Mouse (Mus musculus) mesoderm, embryonic 11.5 days (tissue): ENCODE measurements at regions not wholly inside any gene's neighbourhood (a gene's known extent, or its start where the extent isn't known, plus 50 kb on each side); places are given as distances from the start of the nearest gene placed in this dataset.

ENCODE experiments used
- DNase-seq: peaks from one replicate; pipeline ENCODE4 v3.0.0-alpha.2; 2012; ENCODE audit warnings: low read depth, low spot score

GRCm38 (mm10) chr8:112212170-112212569 lies 197.3 kb upstream of the Gm6793 start:
- no peak for DNase-seq

- no peak for DNase-seq
Measured at GRCm38 (mm10) chr8:112196423-112196822, 181.6 kb upstream of the Gm6793 start.

GRCm38 (mm10) chr8:112195880-112196279 lies 181.0 kb upstream of the Gm6793 start:
- DNase-seq = no peak

GRCm38 (mm10) chr8:112191846-112192245 lies 177.0 kb upstream of the Gm6793 start:
- DNase-seq = no peak

GRCm38 (mm10) chr8:112189698-112190097 lies 174.9 kb upstream of the Gm6793 start:
- DNase-seq = no peak

GRCm38 (mm10) chr8:112170184-112170583 lies 155.3 kb upstream of the Gm6793 start:
- no peak for DNase-seq

GRCm38 (mm10) chr8:112156656-112157055 lies 141.8 kb upstream of the Gm6793 start:
- DNase-seq = peak; percentile 44

GRCm38 (mm10) chr8:112138924-112139323 lies 124.1 kb upstream of the Gm6793 start:
- no peak for DNase-seq

- DNase-seq = no peak
Measured at GRCm38 (mm10) chr8:112130196-112130595, 115.4 kb upstream of the Gm6793 start.

- DNase-seq = peak; percentile 91
Measured at GRCm38 (mm10) chr8:112128833-112129518, 114.1 kb upstream of the Gm6793 start.

GRCm38 (mm10) chr8:112111950-112112349 lies 97.1 kb upstream of the Gm6793 start:
- no peak for DNase-seq

GRCm38 (mm10) chr8:112097883-112098635 lies 83.2 kb upstream of the Gm6793 start:
- DNase-seq = peak; percentile 17

GRCm38 (mm10) chr8:112094881-112095280 lies 80.0 kb upstream of the Gm6793 start:
- no peak for DNase-seq

- no peak for DNase-seq
Measured at GRCm38 (mm10) chr8:112093554-112093953, 78.7 kb upstream of the Gm6793 start.

- DNase-seq = no peak
Measured at GRCm38 (mm10) chr8:112092831-112093230, 78.0 kb upstream of the Gm6793 start.

GRCm38 (mm10) chr8:112078621-112079020 lies 63.8 kb upstream of the Gm6793 start:
- no peak for DNase-seq

- DNase-seq = no peak
Measured at GRCm38 (mm10) chr8:112072205-112072604, 57.4 kb upstream of the Gm6793 start.

- no peak for DNase-seq
Measured at GRCm38 (mm10) chr8:112070251-112070650, 55.4 kb upstream of the Gm6793 start.
